Mouse (Mus musculus): Measurements from ENCODE around the gene Prss30.
A peak's percentile ranks its signal among the peaks of the same experiment; 100 is the strongest.

Prss30 gene

GRCm38 (mm10) chr17:23980297-23980909, at the start of gene Prss30:
Gene Prss30 (minus strand): TSS chr17:23980566.
- DNase-seq (ENCODE audit: low spot score in 2 of 2) = no peak

- DNase-seq (ENCODE audit: low spot score in 2 of 2) = no peak
Observed at GRCm38 (mm10) chr17:24029477-24029876, 49.1 kb upstream of the Prss30 start.

GRCm38 (mm10) chr17:24021375-24022199, 41.2 kb upstream of the Prss30 start:
- no peak for DNase-seq (ENCODE audit: low spot score in 2 of 2)

- no peak for DNase-seq (ENCODE audit: low spot score in 2 of 2)
Observed at GRCm38 (mm10) chr17:24020696-24021095, 40.3 kb upstream of the Prss30 start.

- DNase-seq (ENCODE audit: low spot score in 2 of 2) = no peak
Observed at GRCm38 (mm10) chr17:24015727-24016126, 35.4 kb upstream of the Prss30 start.

- DNase-seq (ENCODE audit: low spot score in 2 of 2) = no peak
Observed at GRCm38 (mm10) chr17:24014433-24014965, 34.1 kb upstream of the Prss30 start.

GRCm38 (mm10) chr17:24012921-24013320, 32.6 kb upstream of the Prss30 start:
- no peak for DNase-seq (ENCODE audit: low spot score in 2 of 2)

GRCm38 (mm10) chr17:24009617-24010016, 29.3 kb upstream of the Prss30 start:
- no peak for DNase-seq (ENCODE audit: low spot score in 2 of 2)

GRCm38 (mm10) chr17:24008105-24008504, 27.7 kb upstream of the Prss30 start:
- DNase-seq (ENCODE audit: low spot score in 2 of 2) = no peak

GRCm38 (mm10) chr17:24007391-24007790, 27.0 kb upstream of the Prss30 start:
- DNase-seq (ENCODE audit: low spot score in 2 of 2) = no peak

GRCm38 (mm10) chr17:24006930-24007329, 26.6 kb upstream of the Prss30 start:
- DNase-seq (ENCODE audit: low spot score in 2 of 2) = no peak

- DNase-seq (ENCODE audit: low spot score in 2 of 2) = no peak
Observed at GRCm38 (mm10) chr17:24005049-24005448, 24.7 kb upstream of the Prss30 start.

GRCm38 (mm10) chr17:24004071-24004665, 23.8 kb upstream of the Prss30 start:
- no peak for DNase-seq (ENCODE audit: low spot score in 2 of 2)

GRCm38 (mm10) chr17:24000404-24000803, 20.0 kb upstream of the Prss30 start:
- DNase-seq (ENCODE audit: low spot score in 2 of 2) = peak; percentile 76 to 83

GRCm38 (mm10) chr17:23998383-23998782, 18.0 kb upstream of the Prss30 start:
- no peak for DNase-seq (ENCODE audit: low spot score in 2 of 2)

- DNase-seq (ENCODE audit: low spot score in 2 of 2) = no peak
Observed at GRCm38 (mm10) chr17:23997901-23998300, 17.5 kb upstream of the Prss30 start, which contains the start of gene Prss22. Gene Prss22 (minus strand): TSS chr17:23998100.

GRCm38 (mm10) chr17:23995421-23995820, 15.1 kb upstream of the Prss30 start:
- no peak for DNase-seq (ENCODE audit: low spot score in 2 of 2)

GRCm38 (mm10) chr17:23994667-23995066, 14.3 kb upstream of the Prss30 start:
- no peak for DNase-seq (ENCODE audit: low spot score in 2 of 2)

- DNase-seq (ENCODE audit: low spot score in 2 of 2) = peak; percentile 95 to 96
Observed at GRCm38 (mm10) chr17:23993559-23994428, 13.4 kb upstream of the Prss30 start.

- no peak for DNase-seq (ENCODE audit: low spot score in 2 of 2)
Observed at GRCm38 (mm10) chr17:23992789-23993553, 12.6 kb upstream of the Prss30 start.

- peak; percentile 46 to 52 for DNase-seq (ENCODE audit: low spot score in 2 of 2)
Observed at GRCm38 (mm10) chr17:23989802-23990201, 9.4 kb upstream of the Prss30 start.
